Mouse (Mus musculus) liver, adult 2 months (tissue): Measurements from ENCODE around the gene Slco2b1.

Source experiments
- CTCF ChIP-seq: fragments of 200-500 bp; IDR thresholded peaks from 2 replicates; pipeline ENCODE4 v1.5.1; 2011; ENCODE audit warnings: low read depth, low read length, control low read depth
- POLR2A ChIP-seq: fragments of 200-500 bp; IDR thresholded peaks from 2 replicates; pipeline ENCODE4 v1.6.1; 2011; ENCODE audit warnings: low read length, control low read depth; ENCODE audit not compliant: insufficient read depth; ENCODE audit errors: extremely low read depth

DNA sequence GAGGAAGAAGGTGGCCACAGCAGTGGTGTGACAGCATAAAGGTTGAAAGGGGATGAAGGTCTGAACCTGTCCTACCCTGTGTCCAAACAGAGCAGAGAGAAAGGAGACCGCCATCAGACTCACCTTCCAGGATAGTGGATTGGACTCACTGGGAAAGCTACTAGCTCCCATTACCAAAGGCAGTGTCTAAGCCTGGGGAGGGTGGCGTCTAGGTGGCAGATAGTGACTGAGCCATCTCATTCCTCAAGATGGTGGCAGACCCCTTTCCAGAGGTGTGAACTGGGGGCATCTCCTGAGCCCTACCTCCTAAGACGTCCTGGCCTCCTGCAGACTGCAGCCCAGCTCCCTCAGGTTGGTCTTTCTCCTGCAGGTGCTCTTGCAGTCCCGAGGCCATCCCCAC, 10.5 kb downstream of the Slco2b1 start:
- TF ChIP-seq POLR2A (no peak), CTCF (no peak)
